Mouse (Mus musculus) adrenal gland, adult (tissue): Measurements from ENCODE around the gene Rbm33.
A peak's percentile ranks its signal among the peaks of the same experiment; 100 is the strongest.

Experiments
- DNase-seq, 2 experiments: peaks; one replicate each; pipeline ENCODE4 v3.0.0; 2022 to 2023; ENCODE audit warnings: low spot score in 1 of 2; ENCODE audit not compliant: inconsistent age in 2 of 2

Rbm33 gene

DNA sequence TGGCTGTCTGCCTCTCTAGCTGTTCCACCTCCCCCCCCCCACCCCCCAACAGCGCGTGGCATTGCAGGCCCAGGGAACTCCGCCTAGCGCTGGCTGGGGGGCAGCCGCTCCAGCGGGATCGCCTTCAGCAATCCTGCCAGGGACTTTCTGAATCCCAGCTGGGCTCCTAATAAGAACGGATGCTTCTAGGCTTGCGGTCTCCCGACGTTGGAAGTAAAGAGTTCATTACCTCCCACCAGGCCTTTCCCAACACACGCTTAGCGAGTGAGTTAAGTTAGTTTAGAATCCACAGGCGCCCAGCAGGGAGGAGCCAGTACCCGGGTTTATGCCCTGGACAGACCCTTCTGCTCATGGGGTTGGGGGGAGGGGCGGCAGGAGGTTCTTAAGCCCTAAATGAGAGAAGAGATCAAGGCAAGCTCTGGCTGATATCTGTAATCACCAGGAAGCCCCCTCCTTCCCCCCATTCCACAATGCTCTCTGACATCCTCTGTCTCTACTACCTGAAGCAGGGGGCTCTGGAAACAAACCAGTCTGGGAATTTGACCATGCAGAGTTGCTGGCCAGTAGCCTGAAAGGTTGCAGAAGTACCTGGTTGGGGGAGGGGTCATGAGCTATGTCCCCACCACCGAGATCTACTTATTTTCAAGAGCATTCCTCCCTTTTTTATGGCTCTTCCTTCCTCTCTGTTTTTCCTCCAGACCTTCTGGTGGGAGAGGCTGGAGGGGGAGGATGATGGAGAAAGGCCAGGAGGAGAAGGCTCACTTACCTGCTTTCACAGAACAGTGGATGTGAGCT lies 143.8 kb downstream of the Rbm33 start:
- peak in 1 of 2 experiments; percentile 29 for DNase-seq

DNA sequence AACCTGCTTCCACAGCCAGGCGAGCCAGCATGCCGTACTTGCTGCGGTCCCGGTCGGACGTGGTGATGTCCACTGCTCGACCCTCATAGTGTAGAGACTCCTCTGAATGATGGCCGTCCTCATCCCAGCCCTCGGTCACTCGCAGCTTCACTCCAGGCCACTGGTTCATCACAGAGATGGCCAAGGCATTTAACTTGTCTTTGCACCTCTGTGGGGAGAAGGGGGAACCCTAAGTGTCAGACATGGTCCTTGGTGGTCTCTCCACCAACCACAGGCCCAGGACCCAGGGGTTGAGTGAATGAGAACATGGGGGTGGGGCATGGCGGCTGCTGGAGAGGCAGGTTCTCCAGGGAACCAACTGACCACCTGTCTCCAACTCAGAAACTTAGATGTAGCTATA lies 144.5 kb downstream of the Rbm33 start:
- no peak for DNase-seq

GRCm38 (mm10) chr5:28462741-28463590 lies 146.0 kb downstream of the Rbm33 start:
- DNase-seq: peak in 1 of 2 experiments; percentile 60

DNA sequence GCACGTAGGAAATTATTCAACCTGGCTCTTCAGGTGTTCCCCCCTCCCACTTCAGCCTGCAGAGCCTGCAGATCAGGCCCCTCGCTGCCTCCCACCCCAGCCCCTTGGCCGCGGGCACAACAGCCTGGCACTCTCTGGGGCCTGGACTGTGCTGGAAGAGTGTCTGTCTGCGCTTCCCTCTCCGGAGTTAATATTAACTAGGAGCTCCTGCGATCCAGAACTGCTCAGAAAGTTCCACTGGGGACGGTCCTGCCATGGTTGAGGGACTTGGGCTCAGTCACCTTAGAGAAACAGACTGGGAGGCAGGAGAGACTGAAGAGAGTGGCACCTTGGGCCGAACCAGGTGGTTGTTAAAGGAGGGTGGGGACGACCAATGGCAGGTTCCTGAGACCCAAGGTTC lies 146.7 kb downstream of the Rbm33 start:
- no peak for DNase-seq

- peak; percentile 53 to 84 for DNase-seq
Observed at GRCm38 (mm10) chr5:28464361-28465098, 147.6 kb downstream of the Rbm33 start.

DNA sequence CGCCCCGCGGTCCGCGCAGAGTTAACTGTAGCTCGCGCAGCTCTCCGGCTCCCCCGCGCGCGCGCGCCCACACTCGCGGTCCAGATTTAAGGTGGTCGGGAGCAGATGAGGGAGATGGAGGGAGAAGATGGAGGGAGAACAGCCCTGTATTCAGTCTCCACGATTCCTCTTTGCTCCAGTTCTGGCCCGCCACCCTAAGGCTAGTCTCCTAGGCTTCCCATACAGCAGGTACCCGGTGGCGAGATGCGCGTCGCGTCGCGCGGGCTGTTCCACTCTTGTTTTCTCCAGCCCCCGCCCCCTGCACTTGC lies 148.1 kb downstream of the Rbm33 start:
- DNase-seq: peak; percentile 54 to 80

DNA sequence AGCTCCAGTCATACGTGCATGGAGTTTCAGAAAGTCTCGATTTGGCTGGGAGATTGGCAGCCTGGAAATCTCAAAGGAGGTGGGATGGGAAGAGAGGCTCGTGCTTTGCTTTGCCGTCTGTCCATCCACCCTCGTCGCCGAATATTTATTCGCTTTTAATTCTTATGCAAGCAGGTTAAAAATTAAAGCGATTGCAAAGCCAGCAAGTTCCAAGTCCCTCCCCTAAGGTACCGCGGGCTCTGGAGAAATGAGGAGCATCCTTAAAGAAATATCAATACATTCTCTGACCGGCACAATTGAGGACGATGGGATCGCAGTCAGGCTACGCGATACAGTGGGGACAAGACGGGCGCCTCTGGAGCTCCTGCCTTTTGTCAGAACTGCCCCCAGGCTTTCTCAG lies 148.6 kb downstream of the Rbm33 start:
- DNase-seq: peak in 1 of 2 experiments; percentile 69

GRCm38 (mm10) chr5:28466351-28466750 lies 149.4 kb downstream of the Rbm33 start:
- DNase-seq: no peak

- peak in 1 of 2 experiments; percentile 79 for DNase-seq
Observed at GRCm38 (mm10) chr5:28466760-28467306, 149.9 kb downstream of the Rbm33 start, which contains the start of gene Shh. Gene Shh (minus strand): TSS chr5:28467256.
